Mouse (Mus musculus) layer of hippocampus, adult 18-20 months (tissue): ENCODE data around the gene Kif21b. TPM values are rescaled to one million over a fixed set of nuclear protein-coding genes. Genes with fewer than 3 reads are reported as not detected.

ENCODE experiments used
- DNase-seq, 2 experiments: peaks; one replicate each; pipeline ENCODE4 v3.0.0; 2022; ENCODE audit warnings: low spot score in 2 of 2
- long read RNA-seq: library from polyadenylated mRNA; stranded (forward); transcript quantifications from one replicate; pipeline ENCODE4 v2.0.0, GENCODE M21; 2021
- total RNA-seq, 2 experiments: library from RNA; stranded (reverse); gene quantifications; 2 replicates each; pipeline ENCODE4 v1.2.3; 2021

Gene Kif21b
- 10 to 100 TPM; 31.7 to 31.9 TPM for total RNA-seq
- long read RNA-seq, full-length matches to known transcripts = 4 of 14 reads
- long read RNA-seq, partial matches to known transcripts = 8 of 14 reads
- long read RNA-seq, other reads (novel, unspliced or antisense) = 2 of 14 reads

GRCm38 (mm10) chr1:136130951-136131558 lies at the start of gene Kif21b:
TSS of gene Kif21b (plus strand) at chr1:136131389.
- peak; percentile 87 to 88 for DNase-seq

DNA sequence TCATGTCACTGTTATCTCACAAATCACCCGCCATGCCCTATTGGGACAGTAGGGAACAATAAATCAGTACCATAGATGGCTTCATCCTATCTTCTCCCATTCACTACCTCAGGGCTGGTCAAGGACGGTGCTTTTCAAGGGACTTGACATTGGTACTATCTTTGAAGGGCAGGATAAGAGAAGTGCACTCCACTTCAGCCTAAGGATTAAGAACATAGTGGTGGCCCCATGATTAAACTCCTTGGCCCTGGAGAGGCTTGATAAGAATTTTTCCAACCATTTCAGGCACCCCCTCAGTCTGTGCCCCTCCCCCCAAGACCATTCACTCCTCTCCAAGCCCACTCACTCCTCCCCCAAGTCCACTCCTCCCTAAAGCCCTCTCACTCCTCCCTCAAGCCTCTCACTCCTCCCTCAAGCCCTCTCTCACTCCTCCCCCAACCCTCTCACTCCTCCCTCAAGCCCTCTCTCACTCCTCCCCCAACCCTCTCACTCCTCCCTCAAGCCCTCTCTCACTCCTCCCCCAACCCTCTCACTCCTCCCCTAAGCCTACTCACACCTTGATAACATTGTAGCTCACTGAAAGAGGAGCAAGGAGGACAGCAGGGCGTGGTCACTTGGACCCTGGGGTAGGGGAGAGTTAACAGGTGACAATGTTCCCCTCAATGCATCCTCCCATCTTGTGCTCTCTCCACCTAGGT lies 45.1 kb upstream of the Kif21b start:
- no peak for DNase-seq

- DNase-seq = peak in 1 of 2 experiments; percentile 8
Observed at GRCm38 (mm10) chr1:136089368-136090165, 41.6 kb upstream of the Kif21b start.

DNA sequence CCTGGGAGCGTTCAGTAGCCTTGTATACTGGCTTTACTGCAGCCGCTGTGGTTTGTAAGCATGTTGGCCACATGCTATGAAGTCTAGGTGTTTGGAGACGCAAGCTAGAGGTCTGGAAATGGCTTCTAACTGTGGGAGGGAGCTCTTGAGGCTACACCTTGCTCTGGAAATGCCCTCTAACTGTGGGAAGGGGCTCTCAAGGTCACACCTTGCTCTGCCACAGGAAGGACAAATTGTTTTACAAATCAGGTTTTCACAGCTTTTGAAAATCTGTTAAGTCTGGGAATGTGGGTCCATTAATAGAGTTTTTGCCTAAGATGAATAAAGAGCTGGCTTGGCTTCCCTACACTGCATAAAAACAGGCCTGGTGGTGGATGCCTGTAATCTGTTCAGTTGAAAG lies 37.5 kb upstream of the Kif21b start:
- no peak for DNase-seq

- no peak for DNase-seq
Observed at GRCm38 (mm10) chr1:136094807-136095206, 36.4 kb upstream of the Kif21b start.

- no peak for DNase-seq
Observed at GRCm38 (mm10) chr1:136102094-136102493, 29.1 kb upstream of the Kif21b start.

- DNase-seq = no peak
Observed at GRCm38 (mm10) chr1:136102551-136102950, 28.6 kb upstream of the Kif21b start.

GRCm38 (mm10) chr1:136102981-136103380 lies 28.2 kb upstream of the Kif21b start:
- DNase-seq = peak in 1 of 2 experiments; percentile 26

DNA sequence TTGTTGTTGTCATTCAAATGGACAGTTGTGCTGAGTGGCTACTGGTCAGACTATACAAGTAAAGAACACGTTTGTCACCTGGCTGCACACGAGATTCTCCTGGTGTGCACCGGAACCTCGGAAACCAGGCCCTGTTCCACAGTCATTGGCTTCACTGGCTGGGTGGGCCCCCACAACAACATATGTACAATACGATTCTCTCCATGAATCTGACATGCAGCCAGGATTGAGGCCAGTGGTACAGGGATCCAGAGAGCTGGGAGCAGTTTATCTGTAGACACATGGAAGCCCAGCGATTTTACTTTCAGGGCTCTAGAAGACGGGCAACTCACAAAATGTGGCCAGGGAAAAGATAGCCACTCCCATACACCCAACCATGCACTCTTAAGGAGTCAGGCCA lies 27.5 kb upstream of the Kif21b start:
- DNase-seq = no peak

DNA sequence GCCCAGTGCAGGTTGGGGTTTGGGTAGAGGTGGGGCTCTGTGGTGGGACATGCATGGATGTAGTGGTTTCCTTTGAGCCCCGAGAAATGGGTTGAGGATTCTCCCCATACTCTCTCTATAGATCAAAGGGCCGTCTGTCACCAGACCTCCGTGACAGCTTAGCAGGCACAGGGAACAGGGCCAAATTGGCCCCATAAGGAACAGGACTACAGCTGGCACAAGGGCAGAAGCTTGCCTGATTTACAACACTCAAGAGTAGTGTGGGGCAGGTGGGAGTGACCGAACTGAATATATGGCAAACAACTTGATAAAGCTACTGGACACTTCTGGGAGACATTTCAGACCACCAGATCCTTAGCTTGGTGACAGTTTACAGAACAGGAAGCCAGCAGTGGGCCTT lies 26.4 kb upstream of the Kif21b start:
- no peak for DNase-seq

- DNase-seq = no peak
Observed at GRCm38 (mm10) chr1:136109464-136109863, 21.7 kb upstream of the Kif21b start.

DNA sequence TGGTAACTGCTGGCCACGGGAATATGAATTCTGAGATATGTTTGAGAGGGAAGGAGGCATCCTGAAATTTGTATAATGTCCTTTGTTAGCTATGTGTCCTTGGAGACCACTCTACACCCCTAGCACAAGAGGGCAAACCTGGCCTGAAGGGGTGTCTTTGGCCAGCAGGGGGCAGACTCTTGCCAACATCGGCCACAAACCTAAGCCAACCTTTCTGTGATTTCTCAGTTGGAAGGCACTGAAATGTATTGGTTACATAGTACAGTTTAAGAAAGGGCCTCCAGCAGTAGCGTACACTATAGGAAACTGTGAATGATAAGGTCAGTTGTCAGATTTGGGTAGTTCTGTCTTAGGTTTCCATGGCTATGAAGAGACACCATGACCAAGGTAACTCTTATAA lies 15.0 kb upstream of the Kif21b start:
- peak in 1 of 2 experiments; percentile 70 for DNase-seq

GRCm38 (mm10) chr1:136117069-136117468 lies 14.1 kb upstream of the Kif21b start:
- DNase-seq = no peak

DNA sequence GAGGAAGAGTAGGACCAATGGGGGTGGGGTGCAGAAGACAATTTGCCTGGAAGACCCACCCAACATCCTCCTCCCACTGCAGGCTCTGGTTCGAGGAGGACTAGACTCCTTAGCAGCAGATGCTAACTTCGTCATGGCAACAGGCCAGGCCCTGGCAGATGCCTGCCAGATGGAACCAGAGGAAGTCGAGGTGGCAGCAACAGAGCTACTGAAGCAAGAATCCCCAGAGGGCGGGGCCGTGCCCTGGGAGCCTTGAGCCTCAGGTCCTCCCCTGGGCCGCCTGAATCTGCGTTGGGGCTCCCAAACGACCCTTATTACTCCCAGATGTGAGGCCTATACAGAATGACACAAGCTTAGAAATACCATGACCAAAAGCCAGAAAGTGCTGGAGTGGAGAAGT lies 12.3 kb upstream of the Kif21b start:
- peak; percentile 63 to 70 for DNase-seq

DNA sequence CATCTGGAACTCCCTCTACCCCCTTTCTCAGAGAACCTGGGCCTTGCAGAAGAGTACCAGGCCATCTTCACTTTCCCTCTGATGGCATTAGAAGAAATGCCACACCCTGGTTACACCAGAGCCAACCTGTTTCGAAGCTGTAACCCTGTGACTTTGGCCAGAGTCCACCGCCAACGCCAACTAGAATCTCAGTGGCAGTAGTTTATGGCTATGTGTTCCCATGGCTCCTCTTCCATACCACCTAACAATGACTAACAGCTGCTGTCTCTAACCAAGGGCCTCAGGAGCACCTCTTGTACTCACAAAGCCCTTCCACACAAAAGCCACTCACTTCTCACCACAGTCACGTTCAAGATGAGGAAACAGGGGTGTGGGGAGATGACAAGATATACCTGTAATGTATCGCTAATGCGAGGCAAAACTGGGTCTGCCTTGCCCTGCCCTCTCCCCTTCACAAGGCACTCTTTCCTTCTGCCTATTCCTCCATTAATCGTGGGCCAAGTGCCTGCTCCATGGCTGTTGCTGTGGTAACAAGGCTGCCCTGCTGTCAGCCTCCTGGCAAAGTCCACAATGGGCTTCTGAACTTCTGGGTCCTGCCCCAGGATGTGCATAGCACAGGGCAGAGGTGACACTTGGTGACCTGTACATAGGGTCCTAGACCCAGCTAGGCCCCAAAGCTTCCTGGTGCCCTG lies 11.5 kb upstream of the Kif21b start:
- peak in 1 of 2 experiments; percentile 10 for DNase-seq

GRCm38 (mm10) chr1:136120263-136120603 lies 11.0 kb upstream of the Kif21b start:
- DNase-seq = no peak

- DNase-seq = no peak
Observed at GRCm38 (mm10) chr1:136120785-136121184, 10.4 kb upstream of the Kif21b start.

- DNase-seq = no peak
Observed at GRCm38 (mm10) chr1:136122030-136122429, 9.2 kb upstream of the Kif21b start.

- no peak for DNase-seq
Observed at GRCm38 (mm10) chr1:136126159-136126765, 4.9 kb upstream of the Kif21b start.

DNA sequence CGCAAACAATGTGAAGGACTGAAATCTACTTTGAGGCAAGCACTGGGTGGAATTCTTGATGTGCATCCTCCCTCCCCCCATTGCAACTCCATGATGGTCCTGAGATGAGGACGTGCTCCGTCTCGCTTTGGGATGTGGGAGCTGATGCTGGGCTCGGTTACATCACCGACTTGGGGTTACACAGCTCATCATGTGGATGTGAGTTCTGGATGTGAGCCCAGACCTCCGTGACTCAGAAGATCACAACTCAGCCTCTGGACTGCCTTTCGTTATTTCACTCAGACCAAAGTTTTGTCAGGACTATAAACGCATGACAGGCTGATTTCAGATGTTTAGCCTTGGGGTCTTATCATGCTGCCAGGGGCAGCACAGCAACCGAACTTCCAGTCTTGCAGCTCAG lies 4.3 kb upstream of the Kif21b start:
- no peak for DNase-seq

DNA sequence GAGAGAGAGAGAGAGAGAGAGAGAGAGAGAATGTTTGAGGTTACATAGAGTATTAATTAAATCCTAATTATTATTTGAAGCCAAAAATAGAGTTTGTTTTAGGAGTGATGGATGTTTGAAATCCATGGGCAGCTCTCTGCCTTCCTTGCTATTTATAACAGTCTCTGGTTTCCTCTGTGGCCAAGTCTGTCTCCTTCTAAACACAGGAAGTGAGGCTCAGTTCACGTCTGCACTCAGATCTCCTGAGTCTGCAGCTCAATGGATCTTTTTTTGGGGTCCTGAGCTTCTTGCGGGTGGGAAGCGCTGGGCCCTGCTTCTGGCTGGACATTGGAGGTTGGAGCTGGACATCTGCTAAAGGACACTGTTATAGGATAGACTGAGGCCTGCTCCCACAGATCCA lies 3.3 kb upstream of the Kif21b start:
- no peak for DNase-seq
